Mouse (Mus musculus) gastrocnemius, adult 2 months (tissue): Measurements from ENCODE around the gene Cuedc1. TPM values are rescaled to one million over a fixed set of nuclear protein-coding genes. Genes with fewer than 3 reads are reported as not detected.

Source experiments
- DNase-seq: peaks from one replicate; pipeline ENCODE4 v3.0.0; 2022
- H3K27ac ChIP-seq: fragments of 200-600 bp; 2 replicates; pipeline ENCODE4 v1.8.1; 2022; ENCODE audit warnings: mild to moderate bottlenecking
- H3K4me3 ChIP-seq: fragments of 200-600 bp; 2 replicates; pipeline ENCODE4 v1.8.1; 2022; ENCODE audit warnings: mild to moderate bottlenecking, moderate library complexity
- CTCF ChIP-seq: fragments of 200-600 bp; IDR thresholded peaks from 2 replicates; pipeline ENCODE4 v1.8.1; 2022; ENCODE audit warnings: antibody characterized with exemption, mild to moderate bottlenecking, moderate library complexity
- intact Hi-C: fragments of 180-260 bp; cut with DNase I; formaldehyde crosslinking; loops from one replicate; pipeline ENCODE4 v1.15.1; 2025
- total RNA-seq, 2 experiments: library from RNA; stranded (reverse); gene quantifications; 2 replicates each; pipeline ENCODE4 v1.2.3; 2021

The Cuedc1 gene
- total RNA-seq, 2 experiments from 2014 or later, result 101 to 127 TPM

GRCm38 (mm10) chr11:88146264-88147060 lies 48.6 kb downstream of the Cuedc1 start:
- intact Hi-C loops, result no loop called here
- TF ChIP-seq CTCF, result no peak
- no peak for DNase-seq
- H3K27ac ChIP-seq, result peak overlapping the region; percentile 99
- H3K4me3 ChIP-seq, result no peak overlapping the region

- no peak for TF ChIP-seq CTCF
- Histone ChIP-seq H3K4me3 (no peak overlapping the region), H3K27ac (peak overlapping the region; percentile 99)
- DNase-seq, result no peak
- intact Hi-C loops, result no loop called here
Measured at GRCm38 (mm10) chr11:88147388-88147787, 49.5 kb downstream of the Cuedc1 start.

- peak; percentile 52 for DNase-seq
- TF ChIP-seq CTCF, result no peak
- peak overlapping the region; percentile 99 for H3K27ac ChIP-seq
- intact Hi-C loops, result loop anchor here (2.0 kb wide), 1 partner anchor 15 kb away; no protein-coding TSS in a partner anchor
- H3K4me3 ChIP-seq, result peak overlapping the region; percentile 39
Measured at GRCm38 (mm10) chr11:88148015-88148637, 50.3 kb downstream of the Cuedc1 start.

GRCm38 (mm10) chr11:88148638-88149279 lies 50.9 kb downstream of the Cuedc1 start:
- Histone ChIP-seq H3K27ac (peak overlapping the region; percentile 99), H3K4me3 (peak overlapping the region; percentile 49)
- DNase-seq, result peak; percentile 82
- no peak for TF ChIP-seq CTCF
- intact Hi-C loops, result loop anchor here (2.0 kb wide), 1 partner anchor 16 kb away; no protein-coding TSS in a partner anchor

- peak overlapping the region; percentile 5; the same call in 1 of the 2 replicates for H3K4me3 ChIP-seq
- peak; percentile 74 for DNase-seq
- peak overlapping the region; percentile 99 for H3K27ac ChIP-seq
- intact Hi-C loops, result no loop called here
- TF ChIP-seq CTCF, result no peak
Measured at GRCm38 (mm10) chr11:88151379-88152155, 53.7 kb downstream of the Cuedc1 start.

- H3K27ac ChIP-seq, result peak overlapping the region; percentile 99
- intact Hi-C loops, result loop anchor here (2.0 kb wide), 1 partner anchor 23 kb away; no protein-coding TSS in a partner anchor
- H3K4me3 ChIP-seq, result no peak overlapping the region; the same call in 1 of the 2 replicates
- no peak for TF ChIP-seq CTCF
- peak; percentile 37 for DNase-seq
Measured at GRCm38 (mm10) chr11:88153880-88154279, 56.0 kb downstream of the Cuedc1 start.

GRCm38 (mm10) chr11:88154500-88154899 lies 56.6 kb downstream of the Cuedc1 start:
- Histone ChIP-seq H3K4me3 (peak overlapping the region; percentile 70), H3K27ac (peak overlapping the region; percentile 99)
- TF ChIP-seq CTCF, result no peak
- intact Hi-C loops, result loop anchor here (2.0 kb wide), 1 partner anchor 24 kb away; no protein-coding TSS in a partner anchor
- peak; percentile 46 for DNase-seq

GRCm38 (mm10) chr11:88155451-88155850 lies 57.6 kb downstream of the Cuedc1 start:
- Histone ChIP-seq H3K4me3 (peak overlapping the region; percentile 70), H3K27ac (peak overlapping the region; percentile 99)
- intact Hi-C loops, result loop anchor here (2.0 kb wide), 1 partner anchor 25 kb away; no protein-coding TSS in a partner anchor
- no peak for TF ChIP-seq CTCF
- peak; percentile 96 for DNase-seq

- TF ChIP-seq CTCF, result no peak
- intact Hi-C loops, result loop anchor here (2.0 kb wide), 2 partner anchors 25 to 43 kb away; no protein-coding TSS in a partner anchor
Measured at GRCm38 (mm10) chr11:88155998-88156397, 58.1 kb downstream of the Cuedc1 start.

GRCm38 (mm10) chr11:88156403-88156802 lies 58.5 kb downstream of the Cuedc1 start:
- intact Hi-C loops, result loop anchor here (2.0 kb wide), 1 partner anchor 44 kb away; no protein-coding TSS in a partner anchor

More at GRCm38 (mm10) chr11:88155998-88156397, 58.1 kb downstream of the Cuedc1 start:
- Histone ChIP-seq H3K4me3 (peak overlapping the region; percentile 70), H3K27ac (peak overlapping the region; percentile 99)
- peak; percentile 80 for DNase-seq

GRCm38 (mm10) chr11:88158842-88159246 lies 61.0 kb downstream of the Cuedc1 start:
- H3K4me3 ChIP-seq, result peak overlapping the region; percentile 70
- H3K27ac ChIP-seq, result peak overlapping the region; percentile 99
- no peak for TF ChIP-seq CTCF
- DNase-seq, result peak; percentile 89
- intact Hi-C loops, result no loop called here

More at GRCm38 (mm10) chr11:88156403-88156802, 58.5 kb downstream of the Cuedc1 start:
- DNase-seq, result peak; percentile 78
- H3K27ac ChIP-seq, result peak overlapping the region; percentile 99
- TF ChIP-seq CTCF, result no peak
- H3K4me3 ChIP-seq, result peak overlapping the region; percentile 70
